Mouse (Mus musculus): Measurements from ENCODE around the gene Gm20388. TPM values are rescaled to one million over a fixed set of nuclear protein-coding genes. Genes with fewer than 3 reads are reported as not detected.
A peak's percentile ranks its signal among the peaks of the same experiment; 100 is the strongest.

The Gm20388 gene
- polyA plus RNA-seq, 1 experiment = 28.1 TPM

DNA sequence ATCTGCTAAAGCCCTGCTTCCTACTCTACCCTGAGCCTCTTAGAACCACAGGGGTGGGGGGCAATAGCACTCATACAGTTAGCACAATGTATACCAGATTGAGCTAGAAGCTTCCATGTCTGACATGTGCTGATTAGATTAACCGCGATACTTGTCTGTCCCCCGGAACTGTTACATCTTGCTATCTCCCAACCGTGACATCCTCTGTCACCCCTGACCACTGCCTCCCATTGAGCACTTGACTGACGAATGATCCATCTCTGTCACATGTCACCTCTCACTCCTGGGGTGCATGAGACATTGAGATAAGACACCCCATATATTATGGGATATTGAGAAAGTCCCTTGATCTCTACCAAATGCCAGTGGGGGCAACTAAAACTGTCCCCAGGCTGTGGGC is 115.6 kb downstream of the Gm20388 start:
- H3K36me3 ChIP-seq (ENCODE audit: control insufficient read depth, insufficient read depth, low read length, poor library complexity, severe bottlenecking) = no peaks in the 10 kb centered on the region
- H3K9ac ChIP-seq (ENCODE audit: low read depth, poor library complexity, severe bottlenecking) = no peak overlapping the region
- no peak overlapping the region for H3K27ac ChIP-seq (ENCODE audit: insufficient read depth, low read length)
- no peaks in the 10 kb centered on the region for H3K9me3 ChIP-seq (replicated peaks; ENCODE audit: control insufficient read depth, insufficient read depth, low read length, poor library complexity, severe bottlenecking)
- H3K27me3 ChIP-seq (ENCODE audit: control insufficient read depth, insufficient read depth, low read length, poor library complexity, severe bottlenecking) = no peaks in the 10 kb centered on the region
- H3K4me3 ChIP-seq (ENCODE audit: low read depth, low read length) = no peak overlapping the region
- TF ChIP-seq CTCF (IDR thresholded peaks at IDR 0.05; ENCODE audit: low read depth, low read length) = no peak
- TF ChIP-seq EP300 (IDR thresholded peaks at IDR 0.05; ENCODE audit: insufficient read depth, low read depth, low read length) = no peak
- TF ChIP-seq POLR2A (IDR thresholded peaks at IDR 0.05; ENCODE audit: insufficient read depth, low read length) = no peak
- H3K4me1 ChIP-seq (ENCODE audit: control insufficient read depth, insufficient read depth, low read length) = peaks cover 2% of the 10 kb centered on the region

DNA sequence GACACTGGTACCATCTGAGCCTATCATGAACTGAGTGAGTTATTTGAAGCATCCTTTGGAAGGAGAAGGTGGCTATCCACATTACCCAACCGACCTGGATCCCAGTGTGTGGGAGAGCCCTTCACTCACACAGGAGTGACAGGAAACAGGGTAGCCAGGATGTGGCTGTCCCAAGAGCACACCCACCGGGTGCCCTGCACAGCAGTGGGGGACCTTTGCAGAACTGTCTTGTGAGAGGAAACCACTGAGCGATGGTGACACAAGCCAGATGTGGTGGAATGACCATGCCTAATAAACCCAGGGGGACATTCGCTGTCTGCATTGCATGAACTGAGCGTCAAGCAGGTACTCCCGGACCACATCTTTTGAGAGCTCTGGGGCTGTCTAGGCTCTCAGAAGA is 116.3 kb downstream of the Gm20388 start:
- H3K27me3 ChIP-seq (ENCODE audit: control insufficient read depth, insufficient read depth, low read length, poor library complexity, severe bottlenecking) = no peaks in the 10 kb centered on the region
- no peak overlapping the region for H3K9ac ChIP-seq (ENCODE audit: low read depth, poor library complexity, severe bottlenecking)
- no peaks in the 10 kb centered on the region for H3K36me3 ChIP-seq (ENCODE audit: control insufficient read depth, insufficient read depth, low read length, poor library complexity, severe bottlenecking)
- H3K4me1 ChIP-seq (ENCODE audit: control insufficient read depth, insufficient read depth, low read length) = peaks cover 2% of the 10 kb centered on the region
- no peak overlapping the region for H3K4me3 ChIP-seq (ENCODE audit: low read depth, low read length)
- H3K27ac ChIP-seq (ENCODE audit: insufficient read depth, low read length) = no peak overlapping the region
- no peak for TF ChIP-seq EP300 (IDR thresholded peaks at IDR 0.05; ENCODE audit: insufficient read depth, low read depth, low read length)
- TF ChIP-seq POLR2A (IDR thresholded peaks at IDR 0.05; ENCODE audit: insufficient read depth, low read length) = no peak
- no peak for TF ChIP-seq CTCF (IDR thresholded peaks at IDR 0.05; ENCODE audit: low read depth, low read length)
- no peaks in the 10 kb centered on the region for H3K9me3 ChIP-seq (replicated peaks; ENCODE audit: control insufficient read depth, insufficient read depth, low read length, poor library complexity, severe bottlenecking)

DNA sequence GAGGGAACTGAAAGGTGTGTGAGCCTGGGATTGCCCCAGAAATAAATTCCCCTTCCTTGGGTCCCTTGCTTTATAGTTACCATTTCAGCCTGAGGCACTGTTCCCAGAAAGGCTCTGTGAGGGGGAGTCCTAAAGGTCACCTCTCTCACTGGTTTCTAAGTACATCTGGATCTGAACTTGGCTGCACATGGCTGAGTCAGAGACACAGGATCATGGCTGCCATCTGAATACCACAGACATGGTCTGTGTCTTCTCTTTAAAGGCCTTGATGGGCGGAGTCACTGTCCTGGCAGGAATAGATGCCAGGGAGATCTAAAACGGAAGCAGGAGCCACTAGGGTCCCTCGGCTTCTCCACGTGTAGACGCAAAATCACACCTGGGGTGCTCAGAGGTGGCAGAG is 119.8 kb downstream of the Gm20388 start:
- no peaks in the 10 kb centered on the region for H3K9me3 ChIP-seq (replicated peaks; ENCODE audit: control insufficient read depth, insufficient read depth, low read length, poor library complexity, severe bottlenecking)
- no peak overlapping the region for H3K9ac ChIP-seq (ENCODE audit: low read depth, poor library complexity, severe bottlenecking)
- H3K27ac ChIP-seq (ENCODE audit: insufficient read depth, low read length) = no peak overlapping the region
- no peaks in the 10 kb centered on the region for H3K27me3 ChIP-seq (ENCODE audit: control insufficient read depth, insufficient read depth, low read length, poor library complexity, severe bottlenecking)
- no peaks in the 10 kb centered on the region for H3K36me3 ChIP-seq (ENCODE audit: control insufficient read depth, insufficient read depth, low read length, poor library complexity, severe bottlenecking)
- H3K4me3 ChIP-seq (ENCODE audit: low read depth, low read length) = no peak overlapping the region
- no peaks in the 10 kb centered on the region for H3K4me1 ChIP-seq (ENCODE audit: control insufficient read depth, insufficient read depth, low read length)
- TF ChIP-seq CTCF (IDR thresholded peaks at IDR 0.05; ENCODE audit: low read depth, low read length) (no peak), POLR2A (IDR thresholded peaks at IDR 0.05; ENCODE audit: insufficient read depth, low read length) (no peak), EP300 (IDR thresholded peaks at IDR 0.05; ENCODE audit: insufficient read depth, low read depth, low read length) (no peak)

DNA sequence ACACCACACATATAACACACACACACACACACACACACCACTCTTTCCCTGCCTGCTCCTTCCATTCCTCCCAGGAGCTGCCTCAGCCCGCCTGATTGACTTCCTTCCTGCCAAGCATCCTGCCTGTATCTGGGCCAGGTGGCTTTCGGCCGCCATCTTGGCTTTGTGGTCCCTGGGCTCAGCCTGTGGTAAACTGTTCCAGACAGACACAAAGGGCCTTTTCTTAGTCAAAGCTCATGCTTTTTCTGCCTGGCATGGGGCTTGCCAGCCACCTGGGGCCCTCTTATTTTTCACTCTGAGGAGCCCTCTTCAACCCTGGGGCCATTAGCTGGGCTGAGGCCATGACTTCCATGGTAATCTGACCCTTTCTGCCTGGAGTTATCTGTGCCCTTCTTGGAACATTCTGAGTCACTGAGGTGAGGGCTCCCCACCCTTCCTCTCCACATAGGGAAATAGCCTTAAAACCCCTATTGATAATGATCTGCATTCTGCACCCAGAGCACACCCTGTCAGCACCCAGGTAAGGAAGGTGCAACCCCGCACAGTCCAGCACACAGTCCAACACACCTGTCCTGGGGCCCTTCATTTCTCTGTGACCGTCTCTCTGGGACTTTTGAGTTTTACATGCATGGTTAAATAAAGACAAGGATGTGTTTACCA is 122.0 kb downstream of the Gm20388 start:
- no peak overlapping the region for H3K27ac ChIP-seq (ENCODE audit: insufficient read depth, low read length)
- no peak overlapping the region for H3K4me3 ChIP-seq (ENCODE audit: low read depth, low read length)
- no peaks in the 10 kb centered on the region for H3K27me3 ChIP-seq (ENCODE audit: control insufficient read depth, insufficient read depth, low read length, poor library complexity, severe bottlenecking)
- H3K9ac ChIP-seq (ENCODE audit: low read depth, poor library complexity, severe bottlenecking) = no peak overlapping the region
- H3K36me3 ChIP-seq (ENCODE audit: control insufficient read depth, insufficient read depth, low read length, poor library complexity, severe bottlenecking) = no peaks in the 10 kb centered on the region
- no peaks in the 10 kb centered on the region for H3K9me3 ChIP-seq (replicated peaks; ENCODE audit: control insufficient read depth, insufficient read depth, low read length, poor library complexity, severe bottlenecking)
- H3K4me1 ChIP-seq (ENCODE audit: control insufficient read depth, insufficient read depth, low read length) = peaks cover 2% of the 10 kb centered on the region
- no peak for TF ChIP-seq POLR2A (IDR thresholded peaks at IDR 0.05; ENCODE audit: insufficient read depth, low read length)
- no peak for TF ChIP-seq EP300 (IDR thresholded peaks at IDR 0.05; ENCODE audit: insufficient read depth, low read depth, low read length)
- no peak for TF ChIP-seq CTCF (IDR thresholded peaks at IDR 0.05; ENCODE audit: low read depth, low read length)

DNA sequence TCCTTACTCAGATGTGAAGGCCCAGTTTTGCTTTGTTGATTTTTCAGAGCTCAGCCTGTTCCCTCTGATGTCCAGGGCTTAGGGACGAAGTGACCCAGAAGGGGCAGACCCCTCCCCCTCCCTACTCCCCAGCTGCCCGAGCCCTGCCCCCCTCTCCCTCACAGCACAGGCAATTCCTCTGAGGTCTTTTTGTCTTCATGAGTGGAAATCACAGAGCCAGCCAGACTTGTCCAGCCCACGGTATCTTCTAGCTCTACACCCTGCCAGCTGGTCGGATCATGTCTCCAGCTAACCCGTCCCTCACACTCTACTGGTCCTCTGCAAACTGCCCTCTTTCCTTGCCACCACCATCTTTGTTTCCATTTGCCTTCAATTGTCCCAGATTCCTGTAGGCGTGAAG is 123.8 kb downstream of the Gm20388 start:
- no peak overlapping the region for H3K4me3 ChIP-seq (ENCODE audit: low read depth, low read length)
- H3K4me1 ChIP-seq (ENCODE audit: control insufficient read depth, insufficient read depth, low read length) = peaks cover 2% of the 10 kb centered on the region
- H3K9me3 ChIP-seq (replicated peaks; ENCODE audit: control insufficient read depth, insufficient read depth, low read length, poor library complexity, severe bottlenecking) = no peaks in the 10 kb centered on the region
- no peak overlapping the region for H3K9ac ChIP-seq (ENCODE audit: low read depth, poor library complexity, severe bottlenecking)
- TF ChIP-seq EP300 (IDR thresholded peaks at IDR 0.05; ENCODE audit: insufficient read depth, low read depth, low read length) = no peak
- TF ChIP-seq POLR2A (IDR thresholded peaks at IDR 0.05; ENCODE audit: insufficient read depth, low read length) = no peak
- no peak for TF ChIP-seq CTCF (IDR thresholded peaks at IDR 0.05; ENCODE audit: low read depth, low read length)
- H3K27ac ChIP-seq (ENCODE audit: insufficient read depth, low read length) = no peak overlapping the region
- H3K36me3 ChIP-seq (ENCODE audit: control insufficient read depth, insufficient read depth, low read length, poor library complexity, severe bottlenecking) = no peaks in the 10 kb centered on the region
- H3K27me3 ChIP-seq (ENCODE audit: control insufficient read depth, insufficient read depth, low read length, poor library complexity, severe bottlenecking) = no peaks in the 10 kb centered on the region

DNA sequence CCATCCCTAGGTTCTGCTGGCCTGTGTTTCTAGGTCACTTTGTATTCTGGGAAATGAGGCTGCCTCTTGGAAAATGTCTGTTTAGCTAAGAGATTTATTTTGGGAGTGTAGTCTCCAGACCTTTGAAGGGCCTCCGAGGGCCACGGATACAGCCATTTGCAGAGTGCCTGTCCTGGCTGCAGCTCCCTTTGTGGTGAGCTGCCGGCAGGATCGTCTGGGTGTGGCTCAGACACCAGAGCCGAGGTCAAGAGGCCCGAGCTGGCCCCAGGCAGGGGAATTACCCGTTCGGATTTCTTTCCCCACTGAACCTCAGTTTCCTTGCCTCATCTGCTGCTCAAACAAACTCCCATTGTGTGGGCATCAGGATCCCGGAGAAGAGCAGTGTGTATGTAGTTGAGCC is 125.5 kb downstream of the Gm20388 start:
- H3K9ac ChIP-seq (ENCODE audit: low read depth, poor library complexity, severe bottlenecking) = no peak overlapping the region
- peaks cover 2% of the 10 kb centered on the region for H3K4me1 ChIP-seq (ENCODE audit: control insufficient read depth, insufficient read depth, low read length)
- H3K4me3 ChIP-seq (ENCODE audit: low read depth, low read length) = no peak overlapping the region
- H3K9me3 ChIP-seq (replicated peaks; ENCODE audit: control insufficient read depth, insufficient read depth, low read length, poor library complexity, severe bottlenecking) = no peaks in the 10 kb centered on the region
- H3K36me3 ChIP-seq (ENCODE audit: control insufficient read depth, insufficient read depth, low read length, poor library complexity, severe bottlenecking) = no peaks in the 10 kb centered on the region
- no peak overlapping the region for H3K27ac ChIP-seq (ENCODE audit: insufficient read depth, low read length)
- no peaks in the 10 kb centered on the region for H3K27me3 ChIP-seq (ENCODE audit: control insufficient read depth, insufficient read depth, low read length, poor library complexity, severe bottlenecking)
- no peak for TF ChIP-seq CTCF (IDR thresholded peaks at IDR 0.05; ENCODE audit: low read depth, low read length)
- TF ChIP-seq POLR2A (IDR thresholded peaks at IDR 0.05; ENCODE audit: insufficient read depth, low read length) = no peak
- TF ChIP-seq EP300 (IDR thresholded peaks at IDR 0.05; ENCODE audit: insufficient read depth, low read depth, low read length) = 0 out of 2 replicates have a peak, but pooled peaks have one; percentile 3

All from ES-Bruce4 (cell line).